8 mouse cellular contexts compared by ENCODE assay signal in genomic region chr7:30958109-30958865, GRCm38 (mm10). TPM values are rescaled to one million over a fixed set of nuclear protein-coding genes. Genes with fewer than 3 reads are reported as not detected.
DNase-seq lines count a peak whose midpoint lies in the region; ATAC-seq and TF ChIP-seq lines count a peak whose summit lies in the region.

No protein-coding gene starts in this region.

- ATAC-seq in hindbrain, embryonic 13.5 days (ENCODE audit: low FRiP score): no peak

- TF ChIP-seq CTCF in liver, adult 2 months (IDR thresholded peaks at IDR 0.05; ENCODE audit: low read depth, low read length): no peak
- no peak for TF ChIP-seq CTCF in cortical plate, adult 2 months (IDR thresholded peaks at IDR 0.05; ENCODE audit: extremely low read depth, insufficient read depth, low read length)

- H3K9ac ChIP-seq in liver, adult 2 months (ENCODE audit: low read depth, low read length): peak overlapping the region; percentile 99
- H3K9ac ChIP-seq in hindbrain, embryonic 13.5 days: peak overlapping the region; percentile 99

- no peak for DNase-seq in liver, adult 2 months (ENCODE audit: extremely low read depth, low read depth, low spot score)
- DNase-seq in liver (no peak), MN1 (ENCODE audit: low spot score) (no peak)
- no peak for DNase-seq in midbrain, embryonic 10.5 days (ENCODE audit: low spot score)
- DNase-seq in Muller cell, postnatal 12 days (ENCODE audit: inconsistent ontology term): no peak
- DNase-seq in urinary bladder, adult 18-20 months (ENCODE audit: low spot score in 2 of 2): no peak

- TF ChIP-seq POLR2A in liver, adult 2 months (IDR thresholded peaks at IDR 0.05; ENCODE audit: extremely low read depth, insufficient read depth, low read length): 0 out of 2 replicates have a peak, but pooled peaks have one; percentile 5
- no peak for TF ChIP-seq POLR2A in cortical plate, adult 2 months (IDR thresholded peaks at IDR 0.05; ENCODE audit: extremely low read depth, insufficient read depth, low read length)

- peaks cover 6% of the 10 kb centered on the region; the same call in 1 of the 2 replicates for H3K79me2 ChIP-seq in liver, adult 2 months (ENCODE audit: control insufficient read depth, insufficient read depth, low read length)

- peaks cover 18% of the 10 kb centered on the region for H3K36me3 ChIP-seq in liver, adult 2 months (ENCODE audit: control insufficient read depth, insufficient read depth, low read length)
- H3K36me3 ChIP-seq in hindbrain, embryonic 13.5 days: peaks cover 19% of the 10 kb centered on the region
- H3K36me3 ChIP-seq in midbrain, embryonic 10.5 days: peaks cover 49% of the 10 kb centered on the region

- peaks cover 35% of the 10 kb centered on the region for H3K4me1 ChIP-seq in liver, adult 2 months (ENCODE audit: control insufficient read depth, insufficient read depth, low read length)
- peaks cover 4% of the 10 kb centered on the region for H3K4me1 ChIP-seq in cortical plate, adult 2 months (ENCODE audit: control insufficient read depth, insufficient read depth, low read length)
- peaks cover 36% of the 10 kb centered on the region for H3K4me1 ChIP-seq in hindbrain, embryonic 13.5 days (replicated peaks)
- H3K4me1 ChIP-seq in midbrain, embryonic 10.5 days: peaks cover 26% of the 10 kb centered on the region

- H3K4me3 ChIP-seq in liver, adult 2 months (ENCODE audit: insufficient read depth, low read depth, low read length): peak overlapping the region; percentile 98
- peak overlapping the region; percentile 78; the same call in 1 of the 2 replicates for H3K4me3 ChIP-seq in cortical plate, adult 2 months (ENCODE audit: insufficient read depth, low read length)
- peak overlapping the region; percentile 93 for H3K4me3 ChIP-seq in hindbrain, embryonic 13.5 days
- H3K4me3 ChIP-seq in midbrain, embryonic 10.5 days: peak overlapping the region; percentile 86

- H3K9me3 ChIP-seq in hindbrain, embryonic 13.5 days: no peaks in the 10 kb centered on the region
- no peaks in the 10 kb centered on the region for H3K9me3 ChIP-seq in midbrain, embryonic 10.5 days (replicated peaks)

- H3K4me2 ChIP-seq in hindbrain, embryonic 13.5 days: peak overlapping the region; percentile 84

- WGBS in liver, adult 2 months: 61% methylated on average over 28 of the region's 28 CpGs
- WGBS in hindbrain, embryonic 13.5 days: 71% methylated on average over 28 of the region's 28 CpGs
- 78% methylated on average over 28 of the region's 28 CpGs for WGBS in midbrain, embryonic 10.5 days

- no peaks in the 10 kb centered on the region for H3K27me3 ChIP-seq in liver, adult 2 months (ENCODE audit: control insufficient read depth, insufficient read depth, low read length)
- H3K27me3 ChIP-seq in hindbrain, embryonic 13.5 days: no peaks in the 10 kb centered on the region
- H3K27me3 ChIP-seq in midbrain, embryonic 10.5 days (ENCODE audit: low read depth, poor library complexity, severe bottlenecking): no peaks in the 10 kb centered on the region

- H3K27ac ChIP-seq in liver, adult 2 months (replicated peaks; ENCODE audit: insufficient read depth, low read depth, low read length): peak overlapping the region; percentile 99
- H3K27ac ChIP-seq in cortical plate, adult 2 months (ENCODE audit: insufficient read depth, low read length): peak overlapping the region; percentile 82; the same call in 1 of the 2 replicates
- H3K27ac ChIP-seq in hindbrain, embryonic 13.5 days: peak overlapping the region; percentile 99
- H3K27ac ChIP-seq in midbrain, embryonic 10.5 days (replicated peaks): peak overlapping the region; percentile 99

RNA-seq across cellular contexts. Expression of gene Usf2, which starts 1.7 kb away (rescaled TPM):
- 40.5 and 55.1 TPM in 2 replicates for total RNA-seq in liver, adult 2 months (2014; rRNA removed)
- polyA plus RNA-seq in liver, adult 2 months (2012; rRNA removed): 160 and 161 TPM in 2 replicates
- polyA plus RNA-seq in cortical plate, adult 2 months (2012; rRNA removed): 202 and 241 TPM in 2 replicates
- polyA plus RNA-seq in hindbrain, embryonic 13.5 days (2015; fragmentation: Nextera tagmentation; extraction: Ambion mirVana): 25.9 and 26.0 TPM in 2 replicates
- polyA plus RNA-seq in midbrain, embryonic 10.5 days (2016; fragmentation: Nextera tagmentation; extraction: Ambion mirVana): 22.6 and 23.5 TPM in 2 replicates

RNA-seq across cellular contexts. Expression of gene Hamp, which starts 14.5 kb away (rescaled TPM):
- 1,191 and 3,227 TPM in 2 replicates for total RNA-seq in liver, adult 2 months (2014; rRNA removed)
- 8,217 and 12,671 TPM in 2 replicates for polyA plus RNA-seq in liver, adult 2 months (2012; rRNA removed)
- not detected in 2 replicates for polyA plus RNA-seq in cortical plate, adult 2 months (2012; rRNA removed)
- not detected in 2 replicates for polyA plus RNA-seq in hindbrain, embryonic 13.5 days (2015; fragmentation: Nextera tagmentation; extraction: Ambion mirVana)
- not detected in 2 replicates for polyA plus RNA-seq in midbrain, embryonic 10.5 days (2016; fragmentation: Nextera tagmentation; extraction: Ambion mirVana)

RNA-seq across cellular contexts. Expression of gene Lsr, which starts 15.0 kb away (rescaled TPM):
- total RNA-seq in liver, adult 2 months (2014; rRNA removed): 75.7 and 86.7 TPM in 2 replicates
- 289 and 362 TPM in 2 replicates for polyA plus RNA-seq in liver, adult 2 months (2012; rRNA removed)
- 10.2 and 11.3 TPM in 2 replicates for polyA plus RNA-seq in cortical plate, adult 2 months (2012; rRNA removed)
- polyA plus RNA-seq in hindbrain, embryonic 13.5 days (2015; fragmentation: Nextera tagmentation; extraction: Ambion mirVana): 17.2 and 18.8 TPM in 2 replicates
- 22.0 and 25.3 TPM in 2 replicates for polyA plus RNA-seq in midbrain, embryonic 10.5 days (2016; fragmentation: Nextera tagmentation; extraction: Ambion mirVana)

RNA-seq across cellular contexts. Expression of gene Fam187b, which starts 15.3 kb away (rescaled TPM):
- 2.4 and 3.0 TPM in 2 replicates for total RNA-seq in liver, adult 2 months (2014; rRNA removed)
- 3.7 and 3.9 TPM in 2 replicates for polyA plus RNA-seq in liver, adult 2 months (2012; rRNA removed)
- 0.15 and 0.38 TPM in 2 replicates for polyA plus RNA-seq in cortical plate, adult 2 months (2012; rRNA removed)
- 0.96 and 0.97 TPM in 2 replicates for polyA plus RNA-seq in hindbrain, embryonic 13.5 days (2015; fragmentation: Nextera tagmentation; extraction: Ambion mirVana)
- polyA plus RNA-seq in midbrain, embryonic 10.5 days (2016; fragmentation: Nextera tagmentation; extraction: Ambion mirVana): 0.71 and 0.91 TPM in 2 replicates

RNA-seq across cellular contexts. Expression of gene Hamp2, which starts 33.8 kb away (rescaled TPM):
- 445 and 548 TPM in 2 replicates for total RNA-seq in liver, adult 2 months (2014; rRNA removed)
- polyA plus RNA-seq in liver, adult 2 months (2012; rRNA removed): 6,798 and 9,385 TPM in 2 replicates
- not detected in 2 replicates for polyA plus RNA-seq in cortical plate, adult 2 months (2012; rRNA removed)
- not detected in 2 replicates for polyA plus RNA-seq in hindbrain, embryonic 13.5 days (2015; fragmentation: Nextera tagmentation; extraction: Ambion mirVana)
- not detected in 2 replicates for polyA plus RNA-seq in midbrain, embryonic 10.5 days (2016; fragmentation: Nextera tagmentation; extraction: Ambion mirVana)

Comparison
In these comparisons a context has a peak if more than half of its experiments do, and no peak if none do; other contexts are left out.
1. RNA of gene Hamp, which starts 14.5 kb away (polyA plus RNA-seq): 8,217 to 12,671 TPM in liver, adult 2 months; not detected in cortical plate, adult 2 months, not detected in hindbrain, embryonic 13.5 days and not detected in midbrain, embryonic 10.5 days; every median in the first group is over 1,000 times any median in the second.
2. RNA of gene Lsr, which starts 15.0 kb away (polyA plus RNA-seq): 289 to 362 TPM in liver, adult 2 months; 22.0 to 25.3 TPM in midbrain, embryonic 10.5 days, 17.2 to 18.8 TPM in hindbrain, embryonic 13.5 days and 10.2 to 11.3 TPM in cortical plate, adult 2 months; every median in the first group is over 10 times any median in the second.
3. Peak in every context shown above with its lines, with median percentiles within 50 percentile points of each other: H3K27ac ChIP-seq and H3K4me3 ChIP-seq.